ENCODE assay signal across 8 mouse cellular contexts in the genomic region with DNA sequence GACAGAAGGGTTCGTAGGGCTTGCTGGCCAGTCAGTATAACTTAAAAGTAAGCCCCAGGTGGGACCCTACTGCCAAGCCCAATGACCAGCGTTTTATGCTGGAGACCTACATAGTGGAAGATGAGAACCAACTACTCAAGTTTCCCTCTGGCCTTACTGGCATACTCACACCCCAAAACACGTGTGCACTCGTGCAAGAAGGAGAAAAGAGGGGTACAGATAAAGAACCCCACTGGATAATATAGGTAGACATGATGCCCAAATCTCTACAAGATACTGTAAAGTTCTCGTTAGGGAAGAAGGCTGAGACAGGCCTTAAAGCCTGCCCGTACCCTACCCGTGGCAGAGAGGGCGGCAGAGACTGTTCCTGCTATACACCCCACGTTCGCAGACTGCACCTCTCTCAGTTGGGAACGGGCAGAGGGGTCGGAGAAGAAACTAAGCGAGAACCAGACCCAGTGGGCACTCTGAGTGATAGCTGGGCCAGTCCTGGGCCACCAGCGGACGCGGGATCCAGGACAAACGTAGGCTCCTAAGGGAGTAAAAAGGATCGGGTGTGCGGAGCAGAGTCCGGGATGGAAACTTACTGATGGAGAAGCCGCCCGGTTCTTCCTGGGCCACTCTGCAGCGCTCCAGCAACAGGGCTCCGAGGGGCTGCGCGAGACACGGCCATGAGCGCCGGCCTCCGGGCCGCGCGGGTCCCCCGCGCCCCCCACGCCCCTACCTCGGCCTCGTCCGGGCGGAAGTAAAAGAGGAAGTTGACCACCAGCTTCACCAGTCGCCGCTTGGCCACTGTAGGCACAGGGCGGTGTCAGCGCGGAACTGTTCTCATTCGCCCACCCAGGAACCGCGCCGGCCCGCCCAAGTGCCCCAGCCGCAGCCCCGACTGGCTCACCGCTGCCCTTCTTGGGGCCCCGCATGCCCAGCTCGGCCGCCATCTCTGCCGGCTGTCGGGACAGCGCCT. TPM values are rescaled to one million over a fixed set of nuclear protein-coding genes. Genes with fewer than 3 reads are reported as not detected.
DNase-seq lines count a peak whose midpoint lies in the region; ATAC-seq and TF ChIP-seq lines count a peak whose summit lies in the region.

No protein-coding gene starts in this region.

- CTCF ChIA-PET in Patski (lab: Charles Lee), result no interaction called here

- H3K27ac ChIP-seq in kidney, embryonic 14.5 days (ENCODE audit: low read depth, low read length), result peak overlapping the region; percentile 96
- H3K27ac ChIP-seq in forebrain, embryonic 15.5 days (replicated peaks), result peak overlapping the region; percentile 99
- peak overlapping the region; percentile 97 for H3K27ac ChIP-seq in liver, embryonic 12.5 days
- peak overlapping the region; percentile 99 for H3K27ac ChIP-seq in olfactory bulb, adult 2 months (ENCODE audit: insufficient read depth, low read depth, low read length)

- no peak for TF ChIP-seq POLR2A in olfactory bulb, adult 2 months (IDR thresholded peaks at IDR 0.05; ENCODE audit: insufficient read depth, low read depth, low read length)

- peak overlapping the region; percentile 94 for H3K4me3 ChIP-seq in kidney, embryonic 14.5 days (ENCODE audit: low read length)
- H3K4me3 ChIP-seq in forebrain, embryonic 15.5 days, result peak overlapping the region; percentile 96
- H3K4me3 ChIP-seq in liver, embryonic 12.5 days, result peak overlapping the region; percentile 87
- peak overlapping the region; percentile 87 for H3K4me3 ChIP-seq in olfactory bulb, adult 2 months (ENCODE audit: insufficient read depth, low read depth, low read length)

- H3K4me1 ChIP-seq in kidney, embryonic 14.5 days (ENCODE audit: control insufficient read depth, insufficient read depth, low read length), result peaks cover 12% of the 10 kb centered on the region
- H3K4me1 ChIP-seq in forebrain, embryonic 15.5 days, result peaks cover 32% of the 10 kb centered on the region
- H3K4me1 ChIP-seq in liver, embryonic 12.5 days, result peaks cover 46% of the 10 kb centered on the region
- peaks cover 18% of the 10 kb centered on the region; the same call in 1 of the 2 replicates for H3K4me1 ChIP-seq in olfactory bulb, adult 2 months (ENCODE audit: control insufficient read depth, insufficient read depth, low read length)

- H3K9ac ChIP-seq in kidney, embryonic 14.5 days (ENCODE audit: low read depth, low read length), result peak overlapping the region; percentile 97
- peak overlapping the region; percentile 99 for H3K9ac ChIP-seq in forebrain, embryonic 15.5 days (replicated peaks)
- H3K9ac ChIP-seq in liver, embryonic 12.5 days, result peak overlapping the region; percentile 93

- ATAC-seq in kidney, embryonic 14.5 days (ENCODE audit: low FRiP score, low TSS enrichment), result peak; percentile 73
- peak; percentile 42 for ATAC-seq in Patski
- ATAC-seq in forebrain, embryonic 15.5 days (replicated peaks), result peak; percentile 74
- peak; percentile 59 for ATAC-seq in liver, embryonic 12.5 days

- peak overlapping the region; percentile 94 for H3K4me2 ChIP-seq in kidney, embryonic 14.5 days (replicated peaks; ENCODE audit: low read depth, low read length)
- H3K4me2 ChIP-seq in forebrain, embryonic 15.5 days (replicated peaks), result peak overlapping the region; percentile 89
- H3K4me2 ChIP-seq in liver, embryonic 12.5 days, result peak overlapping the region; percentile 83

- H3K36me3 ChIP-seq in kidney, embryonic 14.5 days (ENCODE audit: control insufficient read depth, insufficient read depth, low read length), result peaks cover 57% of the 10 kb centered on the region
- peaks cover 50% of the 10 kb centered on the region for H3K36me3 ChIP-seq in forebrain, embryonic 15.5 days
- peaks cover 73% of the 10 kb centered on the region for H3K36me3 ChIP-seq in liver, embryonic 12.5 days

- 2% methylated on average over 59 of the region's 59 CpGs for WGBS in kidney, embryonic 14.5 days
- WGBS in forebrain, embryonic 15.5 days, result 2% methylated on average over 58 of the region's 59 CpGs
- 1% methylated on average over 59 of the region's 59 CpGs for WGBS in liver, embryonic 12.5 days (ENCODE audit: insufficient replicate concordance)
- WGBS in olfactory bulb, adult 2 months, result 2% methylated on average over 59 of the region's 59 CpGs

- DNase-seq in kidney, adult 8-10 months, result no peak
- DNase-seq in Patski (ENCODE audit: low read depth, low spot score), result no peak
- no peak for DNase-seq in ovary, adult 18-20 months (ENCODE audit: low spot score)
- no peak for DNase-seq in gastrocnemius, postnatal 4 days (ENCODE audit: low spot score in 2 of 2)

- no peaks in the 10 kb centered on the region for H3K9me3 ChIP-seq in kidney, embryonic 14.5 days (ENCODE audit: control insufficient read depth, low read length)
- H3K9me3 ChIP-seq in forebrain, embryonic 15.5 days, result no peaks in the 10 kb centered on the region
- no peaks in the 10 kb centered on the region for H3K9me3 ChIP-seq in liver, embryonic 12.5 days (replicated peaks)

- no peak for TF ChIP-seq CTCF in Patski (IDR thresholded peaks at IDR 0.05)
- TF ChIP-seq CTCF in olfactory bulb, adult 2 months (IDR thresholded peaks at IDR 0.05; ENCODE audit: insufficient read depth, low read depth, low read length), result no peak

- POLR2A ChIA-PET in Patski (lab: Charles Lee), result interaction anchor here (1.0 kb wide), 1 partner anchor 39 kb away, joined by 3 read pairs; no protein-coding TSS in a partner anchor

- in situ Hi-C loops in Patski (cut with MboI; ENCODE audit: low pct_unique_long_range_greater_than_20kb), result loop anchor here (5.0 kb wide), 1 partner anchor 50 kb away; no protein-coding TSS in a partner anchor

- H3K27me3 ChIP-seq in kidney, embryonic 14.5 days (ENCODE audit: control insufficient read depth, insufficient read depth, low read length), result no peaks in the 10 kb centered on the region
- H3K27me3 ChIP-seq in Patski, result no peaks in the 10 kb centered on the region
- no peaks in the 10 kb centered on the region for H3K27me3 ChIP-seq in forebrain, embryonic 15.5 days
- H3K27me3 ChIP-seq in liver, embryonic 12.5 days (replicated peaks), result no peaks in the 10 kb centered on the region

RNA-seq across cellular contexts. Expression of a gene that starts 0.5 kb away (rescaled TPM):
- polyA plus RNA-seq in kidney, embryonic 14.5 days (2014; fragmentation: Nextera tagmentation; extraction: Ambion mirVana), result 101 and 102 TPM in 2 replicates
- 66.7 TPM for polyA plus RNA-seq in Patski (2021)
- 60.2 and 62.6 TPM in 2 replicates for polyA plus RNA-seq in forebrain, embryonic 15.5 days (2015; fragmentation: Nextera tagmentation; extraction: Ambion mirVana)
- polyA plus RNA-seq in liver, embryonic 12.5 days (2016; fragmentation: Nextera tagmentation; extraction: Ambion mirVana), result 53.5 and 54.1 TPM in 2 replicates
- not detected in 2 replicates for polyA plus RNA-seq in olfactory bulb, adult 2 months (2012; ENCODE audit: insufficient read depth, insufficient read length, low replicate concordance, missing spikeins)
- 10 to 100 TPM; 47.1 to 55.8 TPM for total RNA-seq in gastrocnemius, postnatal 4 days (2021)

RNA-seq across cellular contexts. Expression of a gene that starts 1.0 kb away (rescaled TPM):
- polyA plus RNA-seq in kidney, embryonic 14.5 days (2014; fragmentation: Nextera tagmentation; extraction: Ambion mirVana), result 121 and 126 TPM in 2 replicates
- polyA plus RNA-seq in Patski (2021), result 77.0 TPM
- 140 and 154 TPM in 2 replicates for polyA plus RNA-seq in forebrain, embryonic 15.5 days (2015; fragmentation: Nextera tagmentation; extraction: Ambion mirVana)
- 134 and 137 TPM in 2 replicates for polyA plus RNA-seq in liver, embryonic 12.5 days (2016; fragmentation: Nextera tagmentation; extraction: Ambion mirVana)
- polyA plus RNA-seq in olfactory bulb, adult 2 months (2012; ENCODE audit: insufficient read depth, insufficient read length, low replicate concordance, missing spikeins), result not detected in 2 replicates
- 10 to 100 TPM; 41.7 to 43.0 TPM for total RNA-seq in gastrocnemius, postnatal 4 days (2021)

RNA-seq across cellular contexts. Expression of a gene that starts 7.6 kb away (rescaled TPM):
- not detected in 2 replicates for polyA plus RNA-seq in kidney, embryonic 14.5 days (2014; fragmentation: Nextera tagmentation; extraction: Ambion mirVana)
- 0.47 TPM for polyA plus RNA-seq in Patski (2021)
- 0.10 TPM in 2 replicates for polyA plus RNA-seq in forebrain, embryonic 15.5 days (2015; fragmentation: Nextera tagmentation; extraction: Ambion mirVana)
- polyA plus RNA-seq in liver, embryonic 12.5 days (2016; fragmentation: Nextera tagmentation; extraction: Ambion mirVana), result 0.07 TPM in 1 of 2 replicates, not detected in the other
- polyA plus RNA-seq in olfactory bulb, adult 2 months (2012; ENCODE audit: insufficient read depth, insufficient read length, low replicate concordance, missing spikeins), result not detected in 2 replicates
- total RNA-seq in gastrocnemius, postnatal 4 days (2021), result under 1 TPM; 0.86 to 0.93 TPM

RNA-seq across cellular contexts. Expression of a gene that starts 15.8 kb away (rescaled TPM):
- polyA plus RNA-seq in kidney, embryonic 14.5 days (2014; fragmentation: Nextera tagmentation; extraction: Ambion mirVana), result 4.4 and 5.2 TPM in 2 replicates
- polyA plus RNA-seq in Patski (2021), result not detected
- 0.31 TPM in 1 of 2 replicates, not detected in the other for polyA plus RNA-seq in forebrain, embryonic 15.5 days (2015; fragmentation: Nextera tagmentation; extraction: Ambion mirVana)
- polyA plus RNA-seq in liver, embryonic 12.5 days (2016; fragmentation: Nextera tagmentation; extraction: Ambion mirVana), result 0.18 and 0.46 TPM in 2 replicates
- not detected in 2 replicates for polyA plus RNA-seq in olfactory bulb, adult 2 months (2012; ENCODE audit: insufficient read depth, insufficient read length, low replicate concordance, missing spikeins)
- 100 to 1,000 TPM; 199 to 230 TPM for total RNA-seq in gastrocnemius, postnatal 4 days (2021)

RNA-seq across cellular contexts. Expression of a gene that starts 29.0 kb away (rescaled TPM):
- polyA plus RNA-seq in kidney, embryonic 14.5 days (2014; fragmentation: Nextera tagmentation; extraction: Ambion mirVana), result 1,867 and 1,944 TPM in 2 replicates
- polyA plus RNA-seq in Patski (2021), result 618 TPM
- polyA plus RNA-seq in forebrain, embryonic 15.5 days (2015; fragmentation: Nextera tagmentation; extraction: Ambion mirVana), result 1,419 and 1,463 TPM in 2 replicates
- polyA plus RNA-seq in liver, embryonic 12.5 days (2016; fragmentation: Nextera tagmentation; extraction: Ambion mirVana), result 1,528 and 1,635 TPM in 2 replicates
- 801 TPM in 1 of 2 replicates, not detected in the other for polyA plus RNA-seq in olfactory bulb, adult 2 months (2012; ENCODE audit: insufficient read depth, insufficient read length, low replicate concordance, missing spikeins)
- total RNA-seq in gastrocnemius, postnatal 4 days (2021), result 100 to 1,000 TPM; 785 to 853 TPM
